Mouse (Mus musculus): ENCODE results near the gene Efna1. TPM values are rescaled to one million over a fixed set of nuclear protein-coding genes. Genes with fewer than 3 reads are reported as not detected.

Efna1 gene
- total RNA-seq, 2 experiments from 2014 or later: 20.7 to 22.1 TPM

GRCm38 (mm10) chr3:89315195-89315929, 34.4 kb upstream of the Efna1 start:
- intact Hi-C loops (cut with DNase I; ENCODE audit: low total_unique reads): loop anchor here (5.0 to 10.0 kb wide), 2 partner anchors 42 to 169 kb away; no protein-coding TSS in a partner anchor
- DNase-seq: peak; percentile 84

- intact Hi-C loops (cut with DNase I; ENCODE audit: low total_unique reads): loop anchor here (5.0 to 10.0 kb wide), 2 partner anchors 43 to 170 kb away; no protein-coding TSS in a partner anchor
- no peak for DNase-seq
These were observed 33.8 kb upstream of the Efna1 start for GRCm38 (mm10) chr3:89314791-89315190.

GRCm38 (mm10) chr3:89314340-89314739, 33.4 kb upstream of the Efna1 start:
- intact Hi-C loops (cut with DNase I; ENCODE audit: low total_unique reads): loop anchor here (10.0 kb wide), 1 partner anchor 170 kb away; no protein-coding TSS in a partner anchor

GRCm38 (mm10) chr3:89308089-89308488, 27.1 kb upstream of the Efna1 start:
- intact Hi-C loops (cut with DNase I; ENCODE audit: low total_unique reads): no loop called here
- DNase-seq: peak; percentile 68

More at GRCm38 (mm10) chr3:89314340-89314739, 33.4 kb upstream of the Efna1 start:
- no peak for DNase-seq

GRCm38 (mm10) chr3:89305551-89306325, 24.8 kb upstream of the Efna1 start:
- intact Hi-C loops (cut with DNase I; ENCODE audit: low total_unique reads): no loop called here
- no peak for DNase-seq

- no peak for DNase-seq
- intact Hi-C loops (cut with DNase I; ENCODE audit: low total_unique reads): no loop called here
These were observed 24.2 kb upstream of the Efna1 start for GRCm38 (mm10) chr3:89305105-89305504.

- intact Hi-C loops (cut with DNase I; ENCODE audit: low total_unique reads): loop anchor here (5.0 kb wide), 1 partner anchor 57 kb away; the partner anchor contains the start of genes Krtcap2 and Trim46
- no peak for DNase-seq
These were observed 23.5 kb upstream of the Efna1 start for GRCm38 (mm10) chr3:89304440-89304839.

GRCm38 (mm10) chr3:89300514-89300913, 19.6 kb upstream of the Efna1 start:
- intact Hi-C loops (cut with DNase I; ENCODE audit: low total_unique reads): loop anchor here (5.0 kb wide), 1 partner anchor 53 kb away; the partner anchor contains the start of genes Krtcap2 and Trim46
- no peak for DNase-seq

- intact Hi-C loops (cut with DNase I; ENCODE audit: low total_unique reads): loop anchor here (5.0 kb wide), 1 partner anchor 53 kb away; the partner anchor contains the start of genes Krtcap2 and Trim46
- DNase-seq: no peak
These were observed 19.1 kb upstream of the Efna1 start for GRCm38 (mm10) chr3:89300071-89300470.

- intact Hi-C loops (cut with DNase I; ENCODE audit: low total_unique reads): no loop called here
- DNase-seq: no peak
These were observed 18.6 kb upstream of the Efna1 start for GRCm38 (mm10) chr3:89299499-89299898.

- DNase-seq: no peak
- intact Hi-C loops (cut with DNase I; ENCODE audit: low total_unique reads): no loop called here
These were observed 18.0 kb upstream of the Efna1 start for GRCm38 (mm10) chr3:89298908-89299307.

- intact Hi-C loops (cut with DNase I; ENCODE audit: low total_unique reads): no loop called here
- no peak for DNase-seq
These were observed 15.9 kb upstream of the Efna1 start for GRCm38 (mm10) chr3:89296761-89297396.

GRCm38 (mm10) chr3:89295685-89296230, 14.8 kb upstream of the Efna1 start:
- no peak for DNase-seq
- intact Hi-C loops (cut with DNase I; ENCODE audit: low total_unique reads): no loop called here

GRCm38 (mm10) chr3:89294195-89294594, 13.3 kb upstream of the Efna1 start:
- no peak for DNase-seq
- intact Hi-C loops (cut with DNase I; ENCODE audit: low total_unique reads): no loop called here

GRCm38 (mm10) chr3:89293247-89293918, 12.4 kb upstream of the Efna1 start:
- intact Hi-C loops (cut with DNase I; ENCODE audit: low total_unique reads): no loop called here
- no peak for DNase-seq

- no peak for DNase-seq
- intact Hi-C loops (cut with DNase I; ENCODE audit: low total_unique reads): no loop called here
These were observed 11.4 kb upstream of the Efna1 start for GRCm38 (mm10) chr3:89292303-89292702.

- intact Hi-C loops (cut with DNase I; ENCODE audit: low total_unique reads): no loop called here
- no peak for DNase-seq
These were observed 10.9 kb upstream of the Efna1 start for GRCm38 (mm10) chr3:89291874-89292273.

- peak; percentile 28 for DNase-seq
- intact Hi-C loops (cut with DNase I; ENCODE audit: low total_unique reads): no loop called here
These were observed 7.6 kb upstream of the Efna1 start for GRCm38 (mm10) chr3:89288503-89288928.

GRCm38 (mm10) chr3:89287286-89287685, 6.3 kb upstream of the Efna1 start:
- intact Hi-C loops (cut with DNase I; ENCODE audit: low total_unique reads): no loop called here
- no peak for DNase-seq
